Mouse (Mus musculus) stomach, embryonic 14.5 days (tissue): ENCODE measurements around the gene Pld6. TPM values are rescaled to one million over a fixed set of nuclear protein-coding genes. Genes with fewer than 3 reads are reported as not detected.

ENCODE experiments used
- ATAC-seq: fragments of 200-750 bp; cut with Nextera tagmentation; 2 replicates; pipeline ENCODE4 v1.8.0; 2017; ENCODE audit warnings: low read depth, moderate TSS enrichment; ENCODE audit not compliant: insufficient number of reproducible peaks, insufficient read depth, low FRiP score
- H3K27ac ChIP-seq: fragments of 300-500 bp; sonication (generic); 2 replicates; pipeline ENCODE4 v1.5.1; 2014; ENCODE audit warnings: mild to moderate bottlenecking, low read length, moderate library complexity, mixed read lengths
- H3K27me3 ChIP-seq: fragments of 300-500 bp; sonication (generic); 2 replicates; pipeline ENCODE4 v1.6.1; 2014; ENCODE audit warnings: low read length, control low read depth, mixed read lengths; ENCODE audit not compliant: control insufficient read depth, insufficient read depth
- H3K36me3 ChIP-seq: fragments of 300-500 bp; sonication (generic); 2 replicates; pipeline ENCODE4 v1.6.1; 2014; ENCODE audit warnings: mild to moderate bottlenecking, control low read depth, low read length, moderate library complexity, mixed read lengths; ENCODE audit not compliant: control insufficient read depth, insufficient read depth
- H3K4me1 ChIP-seq: fragments of 300-500 bp; sonication (generic); 2 replicates; pipeline ENCODE4 v1.6.1; 2014; ENCODE audit warnings: low read length, control low read depth, mixed read lengths; ENCODE audit not compliant: control insufficient read depth, insufficient read depth
- H3K4me2 ChIP-seq: fragments of 300-500 bp; sonication (generic); replicated peaks from 2 replicates; pipeline ENCODE4 v1.6.1; 2014; ENCODE audit warnings: low read depth, low read length, control low read depth
- H3K4me3 ChIP-seq: fragments of 300-500 bp; sonication (generic); 2 replicates; pipeline ENCODE4 v1.5.1; 2014; ENCODE audit warnings: low read depth, low read length, control low read depth
- H3K9ac ChIP-seq: fragments of 300-500 bp; sonication (generic); replicated peaks from 2 replicates; pipeline ENCODE4 v1.6.1; 2014; ENCODE audit warnings: low read depth, mild to moderate bottlenecking, control low read depth, low read length, moderate library complexity, mixed read lengths
- H3K9me3 ChIP-seq: fragments of 300-500 bp; sonication (generic); 2 replicates; pipeline ENCODE4 v1.6.1; 2016; ENCODE audit warnings: low read depth, low read length, control low read depth; ENCODE audit not compliant: control insufficient read depth
- WGBS: fragments of 180-500 bp; shearing (Covaris S2); extraction: QIAGEN DNeasy Blood & Tissue Kit; methylation state at CpG from one replicate; pipeline ENCODE4 v1.1.7; 2014; 5-methylcytosine and 5-hydroxymethylcytosine counted together
- polyA plus RNA-seq: library from polyadenylated mRNA; unstranded; fragments of >200 nt; fragmentation: Nextera tagmentation; extraction: Ambion mirVana; gene quantifications from 2 replicates; pipeline ENCODE4 v1.2.1, GENCODE M21; 2014

Pld6 gene
- polyA plus RNA-seq, 1 experiment from 2014 or later = 1.7 TPM

DNA sequence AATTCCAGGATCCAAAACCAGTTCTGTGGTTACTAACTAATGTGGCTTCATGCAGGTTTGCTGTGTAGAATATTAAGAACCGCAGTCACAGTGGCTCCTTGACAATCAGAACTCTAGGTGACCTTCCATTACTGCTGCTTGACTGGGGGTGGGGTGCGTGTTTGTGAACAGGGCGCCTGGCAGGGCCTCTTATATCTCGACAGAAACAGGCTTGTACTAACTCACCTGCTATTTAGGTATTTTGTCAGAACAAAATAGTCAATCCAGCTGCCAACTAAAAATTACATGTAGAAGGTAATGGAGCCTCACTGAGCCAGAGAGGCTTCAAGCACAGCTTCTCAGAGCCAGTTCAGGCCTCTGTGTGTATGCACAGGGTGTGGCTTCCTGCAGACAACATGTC lies 7.2 kb downstream of the Pld6 start:
- 74% methylated on average over 4 of the region's 4 CpGs for WGBS
- Histone ChIP-seq H3K4me2 (no peak overlapping the region), H3K9me3 (no peaks in the 10 kb centered on the region), H3K4me1 (no peaks in the 10 kb centered on the region), H3K27me3 (no peaks in the 10 kb centered on the region), H3K9ac (no peak overlapping the region), H3K36me3 (peaks cover 24% of the 10 kb centered on the region), H3K4me3 (no peak overlapping the region), H3K27ac (no peak overlapping the region)
- no peak for ATAC-seq

DNA sequence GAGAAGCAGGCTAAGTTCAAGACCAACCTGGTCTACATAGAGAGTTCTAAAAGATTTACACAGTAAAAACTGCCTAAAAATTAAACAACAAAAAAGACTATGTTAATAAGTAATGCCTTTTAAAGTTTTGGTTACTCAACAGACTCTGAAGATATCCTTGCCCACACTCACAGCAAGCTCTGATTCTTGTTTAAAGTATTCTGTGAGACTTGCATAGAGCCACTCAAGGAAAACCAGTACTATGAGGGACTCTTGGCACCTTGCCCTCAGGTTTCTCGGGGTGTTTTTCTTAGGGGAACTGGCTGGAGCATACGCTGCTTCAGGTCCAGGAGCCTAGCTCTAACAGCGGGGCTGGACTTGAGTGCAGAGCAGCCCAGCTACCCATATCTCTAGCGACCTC lies 8.0 kb downstream of the Pld6 start:
- Histone ChIP-seq H3K27me3 (no peaks in the 10 kb centered on the region), H3K4me1 (no peaks in the 10 kb centered on the region), H3K36me3 (peaks cover 32% of the 10 kb centered on the region), H3K4me3 (no peak overlapping the region), H3K4me2 (no peak overlapping the region), H3K27ac (no peak overlapping the region), H3K9ac (no peak overlapping the region), H3K9me3 (no peaks in the 10 kb centered on the region)
- WGBS = 81% methylated on average over 4 of the region's 4 CpGs
- ATAC-seq = no peak

DNA sequence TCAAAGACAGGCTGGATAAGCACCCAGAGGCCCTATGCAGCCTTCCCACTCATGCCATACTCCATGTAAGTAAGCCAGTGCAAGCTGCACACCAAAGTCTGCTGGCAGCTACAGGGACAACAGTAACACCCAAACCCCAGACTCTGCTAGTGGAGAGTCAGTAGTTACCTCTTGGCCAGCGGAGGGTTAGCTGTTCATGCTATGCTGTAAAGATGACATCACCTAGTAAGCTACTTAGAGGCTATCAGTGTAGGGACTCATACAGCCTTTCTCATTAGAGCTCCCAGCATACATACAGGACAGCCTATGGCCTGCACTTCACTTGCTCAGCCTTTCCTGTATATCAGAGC lies 8.6 kb downstream of the Pld6 start:
- Histone ChIP-seq H3K36me3 (peaks cover 38% of the 10 kb centered on the region), H3K9ac (no peak overlapping the region), H3K4me2 (no peak overlapping the region), H3K9me3 (no peaks in the 10 kb centered on the region), H3K4me1 (no peaks in the 10 kb centered on the region), H3K27ac (no peak overlapping the region), H3K27me3 (no peaks in the 10 kb centered on the region), H3K4me3 (no peak overlapping the region)
- WGBS = 77% methylated on average over 1 of the region's 1 CpGs
- ATAC-seq = no peak; the same call in 1 of the 2 replicates

DNA sequence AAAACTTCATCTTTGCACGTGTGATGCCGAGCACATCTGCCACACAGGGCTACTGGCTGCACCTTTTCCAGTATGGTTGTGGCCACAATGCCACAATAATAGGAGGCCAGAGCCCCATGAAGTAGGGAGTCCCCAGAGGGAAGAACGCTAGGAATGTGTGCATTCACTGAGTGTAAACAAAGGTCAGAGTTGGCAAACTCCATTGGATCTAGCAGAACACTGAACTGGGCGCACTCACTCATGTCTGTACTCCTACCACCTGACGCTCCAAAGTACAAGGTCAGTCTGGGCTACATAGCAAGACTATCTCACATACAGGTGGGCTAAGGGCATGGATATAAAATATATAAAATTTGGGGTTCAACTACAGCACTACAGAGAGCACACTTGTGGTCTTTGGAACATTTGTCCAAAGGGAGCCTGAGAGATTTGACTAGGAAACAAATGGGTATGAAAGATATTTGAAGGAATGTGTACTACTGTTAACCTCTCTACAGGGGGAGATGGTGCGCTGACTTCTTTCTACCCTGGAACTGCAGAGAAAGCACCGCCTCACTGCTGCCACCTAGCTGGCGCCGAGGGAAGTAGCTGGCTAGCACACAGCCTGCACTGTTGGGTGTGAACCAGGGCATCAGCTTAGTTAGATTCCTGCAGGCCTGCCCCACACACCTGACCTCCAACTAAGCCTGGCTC lies 9.1 kb downstream of the Pld6 start:
- no peaks in the 10 kb centered on the region for H3K4me1 ChIP-seq
- no peaks in the 10 kb centered on the region for H3K9me3 ChIP-seq
- no peaks in the 10 kb centered on the region for H3K27me3 ChIP-seq
- no peak overlapping the region for H3K4me3 ChIP-seq
- H3K9ac ChIP-seq = no peak overlapping the region
- no peak overlapping the region for H3K4me2 ChIP-seq
- WGBS = 51% methylated on average over 9 of the region's 9 CpGs
- H3K27ac ChIP-seq = no peak overlapping the region
- ATAC-seq = peak; percentile 37; the same call in 1 of the 2 replicates
- H3K36me3 ChIP-seq = peaks cover 39% of the 10 kb centered on the region

DNA sequence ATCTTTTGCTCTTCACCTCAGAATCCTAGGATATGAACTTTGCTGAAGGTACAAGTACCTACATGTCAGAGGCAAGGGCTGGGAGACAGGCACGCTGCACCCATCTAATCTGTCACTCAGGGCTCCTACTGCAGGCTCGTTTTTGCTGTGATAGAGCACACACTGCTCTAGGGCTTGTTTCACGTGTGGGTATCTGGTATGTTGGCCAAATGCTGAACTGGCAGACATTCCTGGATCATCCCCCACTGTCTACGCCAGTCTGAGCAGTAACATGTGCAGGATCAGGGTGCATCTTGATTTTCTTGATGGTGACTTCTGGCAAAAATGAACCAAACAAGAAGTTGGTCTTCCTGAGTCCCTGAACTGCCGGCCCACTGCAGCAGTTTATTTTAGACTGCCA lies 10.2 kb downstream of the Pld6 start:
- H3K4me2 ChIP-seq = no peak overlapping the region
- no peak overlapping the region for H3K9ac ChIP-seq
- H3K36me3 ChIP-seq = peaks cover 47% of the 10 kb centered on the region
- no peak overlapping the region for H3K27ac ChIP-seq
- H3K4me1 ChIP-seq = no peaks in the 10 kb centered on the region
- WGBS = 83% methylated on average over 5 of the region's 5 CpGs
- no peaks in the 10 kb centered on the region for H3K27me3 ChIP-seq
- ATAC-seq = no peak
- no peaks in the 10 kb centered on the region for H3K9me3 ChIP-seq
- no peak overlapping the region for H3K4me3 ChIP-seq

DNA sequence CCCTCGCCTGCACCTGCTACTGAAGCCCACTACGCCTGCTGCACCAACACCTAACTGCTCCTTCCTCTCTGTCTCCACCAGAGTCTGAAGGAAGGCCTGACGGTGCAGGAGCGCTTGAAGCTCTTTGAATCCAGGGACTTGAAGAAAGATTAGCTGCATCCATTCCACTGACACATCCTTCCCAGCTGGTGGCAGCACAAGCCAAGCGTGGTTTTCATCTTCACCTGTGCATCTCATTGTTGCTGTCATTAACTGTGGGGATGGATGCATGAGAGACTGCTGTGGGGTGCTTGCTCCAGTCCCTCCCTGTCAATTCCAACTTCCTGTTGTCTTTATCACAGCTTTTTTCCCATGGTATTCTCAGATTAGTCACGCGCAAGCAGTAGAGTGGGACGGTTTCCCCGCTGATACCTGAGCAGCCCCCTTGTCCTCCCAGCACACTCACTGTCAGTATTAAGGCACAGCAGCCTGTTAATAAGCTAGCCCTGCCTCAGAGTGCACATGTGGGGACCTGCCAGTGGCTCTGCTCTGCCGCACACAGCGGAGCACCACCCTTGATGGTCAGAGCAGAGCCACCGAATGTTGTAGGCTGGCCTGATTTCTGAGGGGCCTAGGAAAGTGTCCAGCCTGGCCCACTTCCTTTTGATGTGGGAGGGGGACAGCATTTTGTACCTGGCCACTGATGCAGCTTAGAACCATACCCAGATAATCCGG lies 11.9 kb downstream of the Pld6 start:
- H3K27ac ChIP-seq = no peak overlapping the region
- H3K4me3 ChIP-seq = no peak overlapping the region
- H3K36me3 ChIP-seq = peaks cover 63% of the 10 kb centered on the region
- H3K9ac ChIP-seq = no peak overlapping the region
- no peaks in the 10 kb centered on the region for H3K4me1 ChIP-seq
- no peak for ATAC-seq
- no peak overlapping the region for H3K4me2 ChIP-seq
- no peaks in the 10 kb centered on the region for H3K9me3 ChIP-seq
- WGBS = 87% methylated on average over 13 of the region's 13 CpGs
- no peaks in the 10 kb centered on the region for H3K27me3 ChIP-seq

DNA sequence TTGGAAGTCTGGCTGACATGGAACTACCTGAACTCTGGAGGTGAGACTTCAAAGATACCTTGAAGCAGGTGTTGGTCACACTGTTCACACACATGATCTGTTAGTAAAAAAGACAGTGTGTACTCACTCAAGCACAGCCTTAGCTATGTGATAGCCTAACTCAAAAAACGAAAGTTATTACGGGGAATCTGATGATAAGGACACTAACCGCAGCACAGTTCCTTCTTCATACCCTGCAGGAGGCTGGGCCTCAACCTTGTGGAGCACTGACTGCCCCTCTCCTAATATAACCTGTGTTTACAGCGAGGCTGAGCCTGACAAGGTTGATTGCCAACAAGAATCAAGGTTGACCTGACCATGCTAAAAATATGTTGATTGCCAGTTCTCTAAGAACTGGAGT lies 12.9 kb downstream of the Pld6 start:
- no peak overlapping the region for H3K9ac ChIP-seq
- WGBS = 86% methylated on average over 4 of the region's 4 CpGs

DNA sequence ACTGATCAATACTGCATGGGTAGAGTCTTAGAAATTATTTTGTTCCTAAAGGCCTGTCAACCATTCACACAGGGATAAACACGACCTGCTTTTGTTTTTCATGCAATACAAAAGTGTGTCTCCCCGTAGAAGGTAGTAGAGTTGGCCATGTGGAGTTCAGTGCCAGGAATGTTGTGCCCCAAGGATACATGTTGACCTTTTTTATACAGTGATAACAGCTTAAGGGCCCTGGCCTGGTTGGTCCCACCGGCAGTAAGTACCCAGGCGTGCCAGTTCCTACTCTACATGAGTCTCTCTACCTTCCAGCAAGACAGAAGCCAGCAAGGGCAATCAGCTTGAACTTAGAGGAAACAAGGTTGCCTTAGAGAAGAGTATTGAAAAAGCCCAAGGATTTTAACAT lies 14.5 kb downstream of the Pld6 start:
- Histone ChIP-seq H3K4me3 (no peak overlapping the region), H3K9me3 (no peaks in the 10 kb centered on the region), H3K36me3 (peaks cover 87% of the 10 kb centered on the region), H3K4me2 (no peak overlapping the region), H3K9ac (no peak overlapping the region), H3K4me1 (no peaks in the 10 kb centered on the region), H3K27me3 (no peaks in the 10 kb centered on the region), H3K27ac (no peak overlapping the region)
- no peak for ATAC-seq
- 88% methylated on average over 4 of the region's 4 CpGs for WGBS

More for the DNA sequence above, 12.9 kb downstream of the Pld6 start:
- Histone ChIP-seq H3K27ac (no peak overlapping the region), H3K4me2 (no peak overlapping the region), H3K36me3 (peaks cover 74% of the 10 kb centered on the region), H3K9me3 (no peaks in the 10 kb centered on the region), H3K4me3 (no peak overlapping the region), H3K4me1 (no peaks in the 10 kb centered on the region), H3K27me3 (no peaks in the 10 kb centered on the region)
- no peak for ATAC-seq
